Mouse (Mus musculus) kidney, adult 11 months (tissue): Measurements from ENCODE around the gene Gm45717.

Source experiments
- DNase-seq: peaks from one replicate; pipeline ENCODE4 v3.0.0; 2022

Gm45717 gene

DNA sequence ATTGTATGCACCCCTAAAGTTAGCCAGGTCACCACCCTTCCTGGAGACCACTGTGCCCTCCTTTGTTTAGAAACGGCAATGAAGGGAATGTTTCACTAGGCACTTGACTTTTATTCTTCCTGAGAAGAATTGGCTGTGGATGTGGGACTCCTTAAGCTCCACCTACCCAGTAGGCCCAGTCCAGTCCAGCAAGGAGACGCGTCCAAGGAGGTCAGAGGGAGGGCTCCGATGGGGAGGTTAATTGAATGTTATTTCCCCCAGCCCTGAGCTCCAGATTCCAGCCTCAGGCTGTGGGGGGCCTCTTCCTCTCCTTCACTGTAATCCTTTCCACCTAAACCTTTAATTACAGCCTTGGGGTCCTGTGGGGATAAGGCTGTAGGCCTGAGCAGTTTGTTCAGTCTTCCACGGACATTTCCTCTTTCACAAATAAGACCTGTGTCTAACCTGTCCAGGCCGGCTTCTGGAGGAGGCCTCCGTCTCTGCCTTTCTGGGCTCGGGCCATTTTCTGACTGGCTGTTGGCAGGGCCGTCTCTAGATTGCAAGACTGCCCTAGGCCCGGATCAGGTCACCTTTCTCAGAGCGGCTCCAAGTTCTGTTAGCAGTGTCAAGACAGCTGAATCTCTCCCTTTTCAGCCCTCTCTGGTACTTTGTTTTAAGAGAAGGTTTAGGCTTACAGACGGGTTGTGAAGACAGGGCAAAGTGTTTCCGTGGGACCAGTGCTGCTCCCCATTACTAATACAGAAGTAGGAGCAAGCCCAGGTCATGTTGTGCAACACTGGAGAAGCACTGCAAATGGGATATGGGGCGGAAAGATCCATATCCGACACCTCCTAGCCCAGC is 53.5 kb downstream of the Gm45717 start:
- no peak for DNase-seq

DNA sequence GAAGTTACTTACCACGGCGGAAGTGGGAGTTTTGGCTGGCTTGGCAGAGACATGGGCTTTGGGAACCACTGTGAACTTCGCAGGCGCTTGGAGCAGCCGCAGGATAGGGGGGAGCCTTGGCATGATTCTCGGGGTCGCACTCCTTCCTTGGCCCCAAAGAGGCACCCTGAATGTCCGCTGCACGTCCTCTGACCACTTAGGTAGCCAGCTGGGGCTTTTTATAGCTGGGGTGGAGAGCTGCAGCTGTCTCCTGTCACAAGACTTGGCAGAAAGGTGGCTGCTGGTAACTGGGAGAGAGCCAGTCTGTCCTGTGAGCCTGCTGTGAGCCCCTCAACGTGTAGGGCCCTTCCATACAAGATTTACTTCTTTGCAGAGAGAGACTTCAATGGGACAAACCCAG is 55.5 kb downstream of the Gm45717 start, which contains the start of gene Cox8b:
Gene Cox8b, minus strand, starts transcription at position 227 of the 400 bp plus-strand sequence.
- DNase-seq, result no peak
